Mouse (Mus musculus) gastrocnemius, adult 18-20 months (tissue): ENCODE data around the gene Hist1h4i. TPM values are rescaled to one million over a fixed set of nuclear protein-coding genes. Genes with fewer than 3 reads are reported as not detected.

Source experiments
- microRNA-seq: library from miRNA; unstranded; fragments of <30 nt; microRNA quantifications from one replicate; pipeline ENCODE4 v1.2.0, GENCODE M21; 2021
- total RNA-seq, 2 experiments: library from RNA; stranded (reverse); gene quantifications; 2 replicates each; pipeline ENCODE4 v1.2.3; 2021

Gene Hist1h4i
- total RNA-seq, 2 experiments from 2014 or later, result 27.1 to 27.8 TPM

Small RNAs within 50 kb of the gene (microRNA-seq; reads per million reads assigned to microRNA genes)
- gene Gm26300 (not detected), gene Gm44390 (not detected), gene Gm44486 (not detected)

Other genes starting within 250 kb of the Hist1h4i start
- 10 to 100 TPM; 14.4 to 17.7 TPM for gene Hist1h2bq, start 231.2 kb downstream of the Hist1h4i start, total RNA-seq
- gene Hist1h2ao, start 230.9 kb downstream of the Hist1h4i start, total RNA-seq, result 1 to 10 TPM; 3.1 to 3.5 TPM
- 10 to 100 TPM; 46.0 to 49.7 TPM for gene Hist1h4m, start 229.6 kb downstream of the Hist1h4i start, total RNA-seq
- 1 to 10 TPM; 5.3 to 9.1 TPM for gene Hist1h4n, start 209.2 kb downstream of the Hist1h4i start, total RNA-seq
- not detected for gene Hist1h2ap, start 207.9 kb downstream of the Hist1h4i start, total RNA-seq
- gene Hist1h2br, start 207.6 kb downstream of the Hist1h4i start, total RNA-seq, result 10 to 100 TPM; 14.3 to 17.8 TPM
- under 1 TPM; 0.48 to 0.69 TPM for gene Zfp184, start 96.3 kb downstream of the Hist1h4i start, total RNA-seq
- gene Pom121l2, start 60.2 kb downstream of the Hist1h4i start, total RNA-seq, result not detected
- gene Prss16, start 31.6 kb downstream of the Hist1h4i start, total RNA-seq, result not detected
- 1 to 10 TPM; 1.6 to 2.2 TPM for gene Hist1h2ah, start 5.8 kb downstream of the Hist1h4i start, total RNA-seq
- 1 to 10 TPM; 2.1 to 3.6 TPM for gene Hist1h2bk, start 5.5 kb downstream of the Hist1h4i start, total RNA-seq
- gene Hist1h2ag, start 1.6 kb upstream of the Hist1h4i start, total RNA-seq, result 1 to 10 TPM; 2.5 to 2.9 TPM
- gene Hist1h2bj, start 1.9 kb upstream of the Hist1h4i start, total RNA-seq, result 1 to 10 TPM; 2.4 to 2.7 TPM
- not detected for gene Vmn1r188, start 43.1 kb upstream of the Hist1h4i start, total RNA-seq
- gene Vmn1r189, start 64.5 kb upstream of the Hist1h4i start, total RNA-seq, result not detected
- gene Vmn1r191, start 142.6 kb upstream of the Hist1h4i start, total RNA-seq, result not detected
- gene Vmn1r192, start 149.8 kb upstream of the Hist1h4i start, total RNA-seq, result not detected
- not detected for gene Vmn1r193, start 181.8 kb upstream of the Hist1h4i start, total RNA-seq
- not detected for gene Vmn1r194, start 202.9 kb upstream of the Hist1h4i start, total RNA-seq
- gene Vmn1r195, start 229.2 kb upstream of the Hist1h4i start, total RNA-seq, result not detected
- not detected for gene Vmn1r196, start 248.6 kb upstream of the Hist1h4i start, total RNA-seq